Mouse (Mus musculus) right cerebral cortex, postnatal 14 days (tissue): ENCODE data around the gene Soga3.
A peak's percentile ranks its signal among the peaks of the same experiment; 100 is the strongest.

ENCODE experiments used
- DNase-seq: peaks from one replicate; pipeline ENCODE4 v3.0.0; 2022

Soga3 gene

GRCm38 (mm10) chr10:29143566-29144335 lies at the start of gene Soga3:
TSS of gene Soga3 (plus strand) at chr10:29143839.
- DNase-seq, result peak; percentile 62

- DNase-seq, result no peak
These were observed 36.7 kb upstream of the Soga3 start for GRCm38 (mm10) chr10:29106962-29107361.

GRCm38 (mm10) chr10:29142556-29143105 lies 1.0 kb upstream of the Soga3 start:
- DNase-seq, result no peak

- no peak for DNase-seq
These were observed 1.2 kb downstream of the Soga3 start for GRCm38 (mm10) chr10:29144612-29145405.

- DNase-seq, result peak; percentile 65
These were observed 2.7 kb downstream of the Soga3 start for GRCm38 (mm10) chr10:29146198-29146857.

GRCm38 (mm10) chr10:29146858-29147640 lies 3.4 kb downstream of the Soga3 start:
- DNase-seq, result peak; percentile 75

- no peak for DNase-seq
These were observed 4.0 kb downstream of the Soga3 start for GRCm38 (mm10) chr10:29147641-29147990.

GRCm38 (mm10) chr10:29148076-29148475 lies 4.4 kb downstream of the Soga3 start:
- peak; percentile 71 for DNase-seq

- DNase-seq, result no peak
These were observed 11.7 kb downstream of the Soga3 start for GRCm38 (mm10) chr10:29155304-29155703.

- no peak for DNase-seq
These were observed 18.0 kb downstream of the Soga3 start for GRCm38 (mm10) chr10:29161664-29162063.

GRCm38 (mm10) chr10:29173778-29174177 lies 30.1 kb downstream of the Soga3 start:
- no peak for DNase-seq

- DNase-seq, result no peak
These were observed 32.0 kb downstream of the Soga3 start for GRCm38 (mm10) chr10:29175656-29176055.

- no peak for DNase-seq
These were observed 33.2 kb downstream of the Soga3 start for GRCm38 (mm10) chr10:29176881-29177280.

GRCm38 (mm10) chr10:29178003-29178402 lies 34.4 kb downstream of the Soga3 start:
- DNase-seq, result no peak

GRCm38 (mm10) chr10:29180210-29180609 lies 36.6 kb downstream of the Soga3 start:
- no peak for DNase-seq

- DNase-seq, result no peak
These were observed 37.4 kb downstream of the Soga3 start for GRCm38 (mm10) chr10:29181046-29181445.

GRCm38 (mm10) chr10:29193769-29194168 lies 50.1 kb downstream of the Soga3 start:
- no peak for DNase-seq

GRCm38 (mm10) chr10:29196811-29197210 lies 53.2 kb downstream of the Soga3 start:
- no peak for DNase-seq

- DNase-seq, result no peak
These were observed 55.0 kb downstream of the Soga3 start, which contains the start of gene Gm49353 for GRCm38 (mm10) chr10:29198642-29199041. TSS of gene Gm49353 (plus strand) at chr10:29198954.

- no peak for DNase-seq
These were observed 56.2 kb downstream of the Soga3 start for GRCm38 (mm10) chr10:29199835-29200234.

- DNase-seq, result no peak
These were observed 57.0 kb downstream of the Soga3 start for GRCm38 (mm10) chr10:29200609-29201008.

- no peak for DNase-seq
These were observed 63.1 kb downstream of the Soga3 start for GRCm38 (mm10) chr10:29206730-29207129.
